Mouse (Mus musculus): ENCODE measurements around the gene Gp1bb. TPM values are rescaled to one million over a fixed set of nuclear protein-coding genes. Genes with fewer than 3 reads are reported as not detected.

Gp1bb gene
- polyA plus RNA-seq, 1 experiment from 2014 or later, result 3.0 TPM

Other genes with a start within 250 kb of the Gp1bb start
- 16.5 and 16.8 TPM in 2 replicates for gene Txnrd2, start 196.0 kb downstream of the Gp1bb start, polyA plus RNA-seq (2015; fragmentation: Nextera tagmentation; extraction: Ambion mirVana)
- 119 and 127 TPM in 2 replicates for gene Comt, start 195.6 kb downstream of the Gp1bb start, polyA plus RNA-seq (2015; fragmentation: Nextera tagmentation; extraction: Ambion mirVana)
- 20.5 and 20.9 TPM in 2 replicates for gene Gnb1l, start 123.7 kb downstream of the Gp1bb start, polyA plus RNA-seq (2015; fragmentation: Nextera tagmentation; extraction: Ambion mirVana)
- gene Rtl10, start 123.5 kb downstream of the Gp1bb start, polyA plus RNA-seq (2015; fragmentation: Nextera tagmentation; extraction: Ambion mirVana), result 3.4 and 4.2 TPM in 2 replicates
- 6.0 and 6.4 TPM in 2 replicates for gene Tbx1, start 31.7 kb downstream of the Gp1bb start, polyA plus RNA-seq (2015; fragmentation: Nextera tagmentation; extraction: Ambion mirVana)
- 5.5 and 6.9 TPM in 2 replicates for gene Gm49601, start 4.0 kb upstream of the Gp1bb start, polyA plus RNA-seq (2015; fragmentation: Nextera tagmentation; extraction: Ambion mirVana)
- gene Sept5, start 7.6 kb upstream of the Gp1bb start, polyA plus RNA-seq (2015; fragmentation: Nextera tagmentation; extraction: Ambion mirVana), result 59.4 and 62.8 TPM in 2 replicates
- 32.3 and 38.0 TPM in 2 replicates for gene Cldn5, start 154.4 kb upstream of the Gp1bb start, polyA plus RNA-seq (2015; fragmentation: Nextera tagmentation; extraction: Ambion mirVana)
- gene Ufd1, start 189.4 kb upstream of the Gp1bb start, polyA plus RNA-seq (2015; fragmentation: Nextera tagmentation; extraction: Ambion mirVana), result 95.2 and 96.8 TPM in 2 replicates
- gene Cdc45, start 189.6 kb upstream of the Gp1bb start, polyA plus RNA-seq (2015; fragmentation: Nextera tagmentation; extraction: Ambion mirVana), result 32.8 and 39.9 TPM in 2 replicates
- 40.2 and 43.6 TPM in 2 replicates for gene 2510002D24Rik, start 214.2 kb upstream of the Gp1bb start, polyA plus RNA-seq (2015; fragmentation: Nextera tagmentation; extraction: Ambion mirVana)
- gene Gm28539, start 214.2 kb upstream of the Gp1bb start, polyA plus RNA-seq (2015; fragmentation: Nextera tagmentation; extraction: Ambion mirVana), result not detected in 2 replicates